Mouse (Mus musculus) embryo, embryonic 9.5 days (tissue): ENCODE results near the gene Usp13.

Experiments used
- DNase-seq: peaks from one replicate; pipeline ENCODE4 v3.0.0-alpha.2; 2017; ENCODE audit errors: extremely low spot score

Usp13 gene

DNA sequence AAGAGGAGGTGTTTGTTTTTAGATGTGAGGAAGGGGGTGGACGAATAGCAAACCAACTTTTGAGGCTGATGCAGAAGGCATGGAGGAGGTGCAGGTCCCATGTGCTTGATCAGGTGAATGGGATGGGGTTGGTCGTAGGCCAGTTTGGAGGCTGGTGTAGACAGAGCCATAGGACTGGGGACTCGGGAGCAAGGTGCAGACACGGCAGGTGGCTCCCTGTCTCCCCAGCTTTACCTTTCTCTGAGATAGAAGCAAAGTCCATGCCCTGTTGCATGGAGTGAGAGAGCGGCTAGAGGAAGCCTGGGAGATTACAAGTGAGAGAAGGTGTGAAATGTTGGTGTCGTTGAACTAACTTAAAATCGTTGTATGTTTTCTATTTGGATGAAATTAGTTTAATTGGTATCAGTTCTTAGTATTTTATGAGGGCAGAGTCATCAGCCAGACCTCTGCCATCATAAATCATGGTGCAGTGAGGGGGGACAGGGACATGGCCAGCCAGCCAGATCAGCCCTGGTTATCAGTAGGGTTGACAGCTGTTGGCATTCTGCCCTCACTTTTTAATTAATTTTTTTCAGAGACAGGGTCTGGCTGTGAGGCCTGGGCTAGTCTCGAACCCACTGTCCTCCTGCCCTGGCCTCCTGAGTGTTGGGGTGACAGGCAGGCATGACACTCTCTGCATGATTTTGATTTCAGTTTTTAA is 122.6 kb downstream of the Usp13 start:
- DNase-seq = no peak

DNA sequence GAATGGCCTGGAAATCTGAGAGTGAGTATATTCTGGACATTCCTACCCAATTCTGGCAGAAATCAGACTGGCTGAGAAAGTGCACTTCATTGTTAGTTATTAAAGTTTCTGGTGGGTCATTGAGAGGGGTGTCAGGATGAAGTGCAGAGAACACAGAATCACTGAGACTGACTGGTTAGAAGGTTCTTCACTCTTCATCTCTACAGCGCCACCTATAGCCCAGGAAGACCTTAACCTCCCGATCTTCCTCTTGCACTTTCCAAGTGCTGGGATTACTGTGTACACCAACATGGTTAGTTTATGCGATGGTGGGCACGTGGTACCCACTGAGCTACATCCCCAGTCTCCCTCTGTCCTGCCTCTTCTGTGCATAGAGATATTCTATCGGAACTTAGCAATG is 130.1 kb downstream of the Usp13 start:
- no peak for DNase-seq

DNA sequence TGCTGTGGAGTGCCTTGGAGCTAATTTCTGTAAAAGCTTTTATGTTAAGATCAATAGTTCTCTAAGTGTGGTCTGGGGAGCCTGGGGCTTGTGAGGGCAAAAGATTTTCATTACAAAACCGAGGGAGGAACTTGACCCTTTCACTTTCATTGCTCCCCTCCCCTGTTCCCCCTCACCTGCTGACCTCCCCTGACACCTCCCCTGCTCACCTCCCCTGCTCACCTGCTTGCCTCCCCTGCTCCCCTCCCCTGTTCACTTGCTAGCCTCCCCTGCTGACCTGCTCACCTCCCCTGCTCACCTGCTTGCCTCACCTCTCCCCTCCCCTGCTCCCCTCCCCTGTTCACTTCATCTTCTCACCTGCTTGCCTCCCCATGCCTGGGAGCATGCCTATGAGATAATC is 134.0 kb downstream of the Usp13 start:
- no peak for DNase-seq

DNA sequence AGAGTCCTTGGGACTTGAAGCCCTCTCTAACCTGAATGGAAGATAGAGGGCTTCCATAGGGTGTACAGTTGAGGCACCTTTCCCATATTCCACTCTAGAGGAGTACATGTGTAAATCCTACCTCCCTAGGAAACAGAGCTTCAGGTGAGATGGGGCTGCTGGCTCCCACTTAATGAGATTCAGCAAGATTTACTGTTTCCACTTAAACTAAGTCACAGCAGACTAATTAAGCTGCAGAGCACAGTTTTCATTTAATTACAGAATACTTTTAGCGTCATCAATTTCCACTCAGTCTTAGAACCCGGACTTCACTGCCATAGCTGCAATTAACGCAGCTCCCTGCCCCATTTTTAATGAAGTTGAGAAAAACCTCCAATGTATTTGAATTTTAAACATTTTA is 144.1 kb downstream of the Usp13 start:
- DNase-seq = no peak

DNA sequence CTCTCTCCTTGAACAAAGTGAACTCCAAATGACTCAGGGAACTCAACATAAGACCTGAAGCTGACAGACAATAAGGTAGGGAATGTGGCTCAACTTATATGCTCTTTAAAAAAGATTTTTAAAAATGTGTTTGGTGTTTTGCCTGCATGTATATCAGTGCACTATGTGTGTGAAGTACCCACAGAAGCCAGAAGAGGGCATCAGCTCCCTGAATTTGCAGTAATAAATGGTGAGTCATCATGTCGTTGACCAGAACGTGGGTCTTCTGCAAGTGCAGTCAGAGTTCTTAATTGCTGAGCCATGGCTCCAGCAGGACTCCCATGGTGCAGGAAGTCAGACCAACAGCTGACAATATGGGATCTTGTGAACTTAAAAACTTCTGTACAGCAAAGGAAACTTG is 148.2 kb downstream of the Usp13 start:
- peak; percentile 52 for DNase-seq

DNA sequence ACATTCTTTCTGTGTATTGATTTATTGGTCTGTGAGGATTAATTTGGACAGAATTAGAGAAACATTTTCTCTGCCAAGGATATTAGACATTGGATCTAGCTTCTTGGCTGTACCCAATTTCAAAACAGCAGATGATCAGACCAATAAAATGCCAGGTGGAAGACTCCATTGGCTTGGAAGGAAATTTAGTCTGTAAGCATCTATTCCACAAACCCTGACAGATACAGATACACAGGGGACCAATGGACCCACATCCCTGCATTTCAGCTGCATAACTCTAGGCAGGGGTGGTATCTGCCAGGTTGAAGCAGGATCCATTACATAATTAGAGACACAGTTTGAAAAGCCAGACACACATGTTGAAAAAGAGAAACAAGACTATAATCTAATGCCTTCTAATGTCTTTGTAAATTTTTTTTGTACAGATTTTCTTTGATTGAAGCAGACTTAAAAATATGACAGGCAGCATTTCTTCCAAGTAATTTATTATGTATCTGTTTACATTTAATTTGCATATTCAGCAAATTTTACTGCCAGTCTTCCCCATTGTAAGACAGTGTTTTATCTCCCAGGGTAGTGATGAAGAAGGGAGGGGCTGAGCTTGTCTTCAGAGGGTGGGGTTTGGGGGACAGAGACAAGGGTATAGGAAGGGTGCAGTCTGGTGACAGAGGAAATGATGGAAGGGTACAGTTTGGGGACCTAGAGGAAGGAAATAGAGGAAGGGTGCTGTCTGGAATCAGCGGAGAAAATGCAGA is 151.5 kb downstream of the Usp13 start:
- no peak for DNase-seq

DNA sequence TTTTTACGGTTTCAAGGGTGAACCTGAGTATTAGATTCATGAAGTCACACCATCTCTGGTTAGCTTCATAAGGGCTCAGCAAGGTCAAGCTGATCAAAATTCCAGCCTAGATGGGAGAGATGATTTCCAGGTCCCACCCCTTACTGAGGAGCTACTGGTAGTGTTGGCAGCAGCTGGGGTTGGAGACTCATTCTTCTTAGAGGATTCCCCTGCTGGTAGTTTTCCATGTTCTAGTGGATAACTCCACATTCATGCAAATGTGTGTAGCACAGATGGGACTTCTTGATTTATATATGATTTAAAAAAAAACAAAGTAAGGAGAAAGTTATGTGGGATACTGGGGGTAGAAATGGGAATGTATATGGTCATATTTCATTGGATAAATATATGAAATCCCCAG is 152.9 kb downstream of the Usp13 start:
- no peak for DNase-seq

DNA sequence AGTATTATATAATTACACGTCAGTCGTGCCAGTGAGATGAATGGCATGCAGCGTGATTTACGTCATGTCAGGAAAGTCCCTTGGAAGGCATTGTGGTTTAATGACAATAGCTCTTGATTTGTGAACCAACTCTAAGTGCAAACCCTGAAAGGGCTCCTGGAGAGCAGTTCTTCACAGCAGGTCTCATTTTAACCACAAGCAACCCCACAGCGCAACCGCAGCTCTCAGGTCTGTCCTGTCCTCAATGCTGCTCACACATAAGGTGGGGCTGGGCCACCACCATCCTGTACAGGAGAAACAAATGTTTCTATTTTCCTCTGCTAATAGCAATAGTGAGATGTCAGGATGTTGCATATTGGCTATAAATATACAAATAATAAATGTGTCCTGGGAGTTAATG is 161.9 kb downstream of the Usp13 start:
- DNase-seq = peak; percentile 5

DNA sequence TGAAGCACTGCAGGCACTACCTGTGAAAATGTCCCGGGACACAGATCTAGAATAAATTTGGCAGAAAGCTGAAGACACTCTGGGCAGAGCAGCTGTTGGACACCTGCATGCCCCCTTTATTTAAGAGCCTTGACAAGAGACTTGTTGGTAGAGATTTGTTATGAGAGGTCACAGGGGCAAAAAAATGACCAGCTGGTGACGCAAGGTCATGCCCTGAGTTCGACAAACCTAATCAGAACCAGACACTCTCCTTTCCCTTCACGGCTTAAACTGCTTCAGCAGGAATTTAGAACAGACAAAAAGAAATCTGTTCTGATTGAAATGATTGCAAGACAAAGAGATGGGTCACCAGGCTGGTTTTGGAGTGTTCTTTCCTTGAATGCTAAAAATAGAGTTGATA is 162.6 kb downstream of the Usp13 start:
- DNase-seq = peak; percentile 61

DNA sequence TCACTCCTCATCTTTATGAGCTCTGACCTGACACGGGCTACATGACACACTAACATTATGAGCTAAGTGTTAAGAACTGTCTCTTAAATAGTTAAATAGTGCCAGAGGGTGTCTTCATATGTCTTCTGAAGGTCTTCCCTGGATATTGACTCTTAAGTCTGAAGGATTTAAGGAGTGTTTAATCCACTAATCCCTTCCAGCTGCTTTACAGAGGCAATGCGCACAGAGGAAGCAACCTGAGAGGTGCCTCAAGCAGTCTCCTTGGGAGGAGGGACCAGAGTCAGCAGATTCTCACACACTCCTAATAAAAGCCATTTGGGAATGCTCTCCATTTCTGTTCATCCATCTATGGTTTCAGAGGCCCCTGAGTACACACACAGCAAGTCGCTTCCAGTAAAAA is 167.8 kb downstream of the Usp13 start:
- peak; percentile 15 for DNase-seq
